Mouse (Mus musculus) liver, embryonic 14.5 days (tissue): Measurements from ENCODE around the gene Lzts2.

Experiments used
- CTCF ChIP-seq: IDR thresholded peaks from 2 replicates; pipeline ENCODE4 v1.5.1; 2016; ENCODE audit warnings: antibody characterized with exemption, low read depth, control low read depth
- EP300 ChIP-seq: IDR thresholded peaks from 2 replicates; pipeline ENCODE4 v1.6.1; 2016; ENCODE audit warnings: antibody characterized with exemption, low read depth

DNA sequence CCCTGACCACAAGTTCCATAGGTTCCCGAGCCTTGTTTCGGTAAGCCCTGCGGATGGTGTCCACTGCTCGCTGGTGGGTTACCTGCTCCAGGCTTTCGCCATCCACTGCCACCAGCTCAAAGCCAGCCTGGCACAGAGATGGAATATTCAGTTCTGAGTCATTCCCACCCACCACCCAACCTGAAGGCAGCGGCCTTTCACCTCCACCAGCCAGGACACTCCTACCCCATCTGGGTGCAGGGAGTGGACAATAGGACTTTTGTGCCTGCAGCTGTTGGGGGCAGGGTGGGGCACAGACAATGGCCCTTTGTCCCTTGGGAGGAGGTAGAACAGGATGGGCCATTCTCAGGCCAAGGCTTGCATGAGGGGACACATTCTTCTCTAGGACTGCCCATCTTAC is 13.6 kb downstream of the Lzts2 start:
- TF ChIP-seq EP300: no peak
- no peak for TF ChIP-seq CTCF
